Mouse (Mus musculus): ENCODE results near the gene Dynlt1b.
"Not testable (repeated sequence)": the region's sequence is repeated elsewhere in the genome, so short reads cannot be mapped to it uniquely, and the experiment has no call there.

Dynlt1b gene

DNA sequence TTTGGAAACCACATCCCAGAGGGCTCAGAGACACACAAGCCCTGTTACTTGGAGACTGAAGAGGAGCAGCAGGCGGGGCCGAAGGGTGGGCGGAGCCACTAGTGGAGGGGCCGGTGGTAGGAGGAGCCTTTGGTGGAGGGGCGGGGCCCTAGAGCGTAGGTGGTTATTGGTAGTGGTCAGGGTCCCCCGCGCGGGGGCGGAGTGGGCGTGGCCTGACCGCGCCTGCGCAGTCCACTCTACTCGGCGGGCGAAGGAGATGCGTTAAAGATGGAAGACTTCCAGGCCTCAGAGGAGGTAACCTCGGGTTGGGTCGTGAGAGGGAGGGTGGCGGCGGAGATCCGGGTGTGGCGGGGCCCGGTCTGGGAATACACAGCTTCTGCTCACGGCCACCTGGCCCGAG, at the start of gene Dynlt1b:
Dynlt1b (plus strand) TSS at position 168 of the 400 bp plus-strand sequence.
- DNase-seq (ENCODE audit: low spot score in 2 of 2) = peak; percentile 100

DNA sequence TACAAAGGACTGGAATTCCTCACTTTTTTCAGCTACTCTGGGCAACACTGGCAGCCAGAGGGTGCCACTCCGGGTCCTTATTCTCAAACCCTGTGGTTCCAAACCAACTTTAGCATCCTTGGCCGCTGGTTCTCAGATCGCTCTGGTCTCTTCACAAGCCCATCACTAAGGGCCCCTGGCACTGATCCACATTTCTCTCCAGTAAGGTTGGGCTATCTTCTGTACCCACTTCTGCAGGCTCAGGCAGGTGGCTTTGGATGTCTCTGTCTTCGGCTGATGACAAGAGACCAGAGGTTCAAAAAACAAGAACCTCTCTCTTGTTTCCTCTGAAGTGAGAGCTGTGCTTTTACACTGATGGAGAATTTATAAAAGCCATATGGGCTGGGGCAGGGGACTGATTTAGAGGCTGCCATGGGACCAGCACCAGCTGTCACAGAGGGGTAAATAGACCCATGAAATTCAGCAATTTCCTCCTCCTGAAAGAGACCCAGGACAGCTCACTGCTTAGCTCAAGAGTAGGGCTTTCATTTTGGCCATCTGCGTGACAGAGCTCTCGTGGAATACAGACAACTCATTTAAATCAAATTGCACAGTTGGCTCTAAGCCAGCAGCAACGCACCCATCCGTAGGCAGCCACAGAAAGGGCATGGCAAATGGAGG, 49.6 kb upstream of the Dynlt1b start:
- DNase-seq (ENCODE audit: low spot score in 2 of 2) = not testable (repeated sequence)

DNA sequence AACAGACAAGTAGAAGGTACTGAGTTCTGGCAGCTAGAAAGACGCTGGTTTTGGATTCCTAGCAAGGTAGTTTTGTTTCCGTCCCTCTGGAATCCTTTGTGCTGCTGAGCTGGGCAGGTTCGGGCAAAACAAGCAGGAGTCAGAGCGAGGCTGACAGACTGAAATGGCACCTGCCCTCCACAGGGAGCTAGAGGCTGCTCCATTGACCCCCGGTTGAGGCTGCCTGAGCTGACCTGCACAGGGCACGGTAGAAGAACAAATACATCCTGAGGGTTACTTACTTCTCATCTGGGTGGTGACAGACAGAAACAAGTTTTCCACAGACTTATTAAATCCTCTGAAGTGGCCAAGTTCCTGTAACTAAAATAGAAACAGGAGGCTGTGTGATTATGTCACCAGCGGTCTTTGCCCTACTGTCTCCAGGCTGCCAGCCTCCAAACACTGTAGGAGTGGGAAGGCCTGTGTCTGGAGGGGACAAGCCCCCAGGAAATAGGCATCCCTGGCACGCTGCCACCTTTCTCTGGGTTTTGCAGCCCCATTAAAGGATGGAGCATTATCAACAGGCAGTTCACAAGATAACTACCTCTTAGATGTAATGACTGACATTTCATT, 48.7 kb upstream of the Dynlt1b start:
- DNase-seq (ENCODE audit: low spot score in 2 of 2) = not testable (repeated sequence)

DNA sequence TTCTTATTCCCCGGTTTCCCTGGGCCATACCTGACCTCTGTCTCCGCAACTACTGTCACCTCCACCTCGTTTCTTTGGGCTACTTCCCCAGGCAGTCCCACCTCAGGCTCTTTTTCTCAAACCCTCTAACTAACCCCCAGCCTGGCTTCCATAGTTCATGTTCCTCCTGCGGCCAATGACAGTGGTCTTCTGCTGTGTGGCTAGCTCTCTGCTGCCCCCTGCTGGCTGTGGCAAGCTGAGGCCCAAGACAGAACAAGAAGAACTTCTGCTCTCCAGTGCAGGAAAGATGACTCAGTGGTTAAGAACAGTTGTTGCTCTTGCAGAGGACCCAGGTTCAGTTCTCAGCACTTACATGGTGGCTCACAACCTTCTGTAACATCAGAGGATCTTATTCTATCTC, 43.0 kb upstream of the Dynlt1b start:
- not testable (repeated sequence) for DNase-seq (ENCODE audit: low spot score in 2 of 2)

DNA sequence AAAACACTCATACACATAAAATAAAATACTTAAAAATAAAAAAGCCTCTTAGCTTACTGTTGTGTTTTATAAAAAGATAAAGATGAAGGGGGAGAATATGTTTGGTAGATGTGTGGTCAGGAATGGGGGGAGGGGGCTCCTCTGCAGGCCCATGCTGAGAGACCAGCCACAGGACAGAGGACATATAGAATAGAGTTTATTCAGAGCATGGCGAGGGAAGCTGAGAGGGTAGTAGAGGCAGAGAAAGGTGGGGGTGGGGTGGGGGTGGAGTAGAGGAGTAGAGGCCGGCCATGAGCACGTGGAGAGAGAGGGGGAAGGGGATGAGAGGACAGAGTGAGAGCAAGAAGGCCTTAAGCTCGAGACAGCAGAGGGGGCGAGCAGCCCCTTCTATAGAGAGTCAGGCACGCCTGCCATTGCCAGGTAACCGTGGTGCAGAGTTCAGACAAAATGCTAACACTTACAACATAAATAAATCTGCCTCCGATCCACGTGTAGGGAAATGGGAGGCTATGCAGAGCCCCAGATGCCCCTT, 42.5 kb upstream of the Dynlt1b start:
- not testable (repeated sequence) for DNase-seq (ENCODE audit: low spot score in 2 of 2)

DNA sequence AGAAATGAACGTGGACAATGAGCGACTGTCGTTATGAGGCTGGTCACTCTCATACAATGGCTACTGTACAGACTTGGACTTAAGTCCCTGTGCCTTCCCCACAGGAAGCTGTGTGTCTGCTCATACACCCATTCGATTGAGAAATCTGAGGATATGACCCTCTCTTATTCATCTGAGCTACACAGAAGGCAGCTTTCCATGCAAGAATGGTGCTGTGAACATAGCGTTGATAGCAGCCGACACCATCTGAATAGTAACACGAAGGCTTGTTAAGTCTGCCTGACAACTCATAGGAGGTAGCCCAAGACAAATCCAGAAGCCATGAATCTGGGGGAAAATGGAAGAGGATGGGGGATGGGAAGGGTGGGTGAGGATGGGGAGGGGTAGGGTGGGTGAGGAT, 40.4 kb upstream of the Dynlt1b start:
- not testable (repeated sequence) for DNase-seq (ENCODE audit: low spot score in 2 of 2)

DNA sequence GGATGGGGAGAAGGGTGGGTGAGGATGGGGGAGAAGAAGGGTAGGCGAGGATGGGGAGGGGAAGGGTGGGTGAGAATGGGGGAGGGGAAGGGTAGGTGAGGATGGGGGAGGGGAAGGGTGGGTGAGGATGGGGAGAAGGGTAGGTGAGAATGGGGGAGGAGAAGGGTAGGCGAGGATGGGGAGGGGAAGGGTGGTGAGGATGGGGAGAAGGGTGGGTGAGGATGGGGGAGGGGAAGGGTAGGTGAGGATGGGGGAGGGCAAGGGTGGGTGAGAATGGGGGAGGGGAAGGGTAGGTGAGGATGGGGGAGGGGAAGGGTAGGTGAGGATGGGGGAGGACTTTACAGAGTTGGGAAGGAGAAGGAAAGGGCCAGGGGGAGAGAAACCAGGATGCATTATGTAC, 39.2 kb upstream of the Dynlt1b start:
- not testable (repeated sequence) for DNase-seq (ENCODE audit: low spot score in 2 of 2)

DNA sequence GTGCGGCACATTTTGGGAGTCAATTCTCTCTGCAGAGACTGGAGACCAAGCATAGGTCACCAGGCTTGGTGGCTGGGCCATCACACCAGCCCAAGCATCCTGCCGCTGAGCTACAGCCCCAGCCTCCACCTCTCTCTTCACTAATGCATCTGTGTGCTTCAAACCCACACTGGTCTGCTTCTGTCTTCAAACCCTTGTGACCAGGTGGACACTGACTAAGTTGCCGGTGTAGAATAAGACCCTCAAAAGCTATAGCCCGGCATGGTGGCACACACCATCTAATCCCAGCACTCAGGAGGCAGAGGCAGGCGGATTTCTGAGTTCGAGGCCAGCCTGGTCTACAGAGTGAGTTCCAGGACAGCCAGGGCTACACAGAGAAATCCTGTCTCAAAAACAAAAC, 38.2 kb upstream of the Dynlt1b start:
- peak in 1 of 2 experiments; percentile 26 for DNase-seq (ENCODE audit: low spot score in 2 of 2)

DNA sequence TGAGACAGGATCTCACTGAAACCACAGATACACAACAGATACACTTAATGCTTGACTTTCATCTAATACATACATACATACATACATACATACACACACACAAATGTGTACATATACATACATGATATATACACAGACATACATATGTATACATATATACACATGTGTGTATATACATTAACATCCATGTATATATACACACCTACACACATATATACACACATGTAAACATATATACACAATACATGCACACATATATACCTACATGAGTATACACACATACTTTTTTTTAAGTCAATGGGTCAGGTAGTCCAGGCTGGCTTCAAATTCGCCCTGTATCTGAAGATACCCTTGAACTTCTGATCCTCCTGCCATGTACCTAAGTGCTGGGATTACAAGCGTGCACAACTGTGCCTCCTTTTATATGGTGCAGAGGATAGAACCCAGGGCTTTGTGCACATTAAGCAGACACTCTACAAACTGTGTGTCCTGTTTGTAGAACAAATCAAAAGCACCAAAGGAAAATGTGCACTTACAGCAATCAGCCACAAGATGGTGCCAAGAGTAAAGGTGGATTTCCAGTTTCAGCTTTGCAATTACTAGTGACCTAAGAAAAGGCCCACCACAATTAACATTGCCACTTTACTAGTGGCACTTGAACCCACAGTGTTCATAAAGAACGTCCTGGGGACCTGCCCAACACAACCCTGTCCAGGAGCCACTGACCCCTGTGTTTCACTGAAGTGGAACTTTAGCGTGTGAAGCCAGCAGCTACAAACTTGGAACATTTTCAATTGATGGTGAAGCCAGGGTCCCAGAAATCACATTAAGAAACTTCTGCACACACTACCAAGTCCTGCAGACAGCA, 37.2 kb upstream of the Dynlt1b start:
- not testable (repeated sequence) for DNase-seq (ENCODE audit: low spot score in 2 of 2)

DNA sequence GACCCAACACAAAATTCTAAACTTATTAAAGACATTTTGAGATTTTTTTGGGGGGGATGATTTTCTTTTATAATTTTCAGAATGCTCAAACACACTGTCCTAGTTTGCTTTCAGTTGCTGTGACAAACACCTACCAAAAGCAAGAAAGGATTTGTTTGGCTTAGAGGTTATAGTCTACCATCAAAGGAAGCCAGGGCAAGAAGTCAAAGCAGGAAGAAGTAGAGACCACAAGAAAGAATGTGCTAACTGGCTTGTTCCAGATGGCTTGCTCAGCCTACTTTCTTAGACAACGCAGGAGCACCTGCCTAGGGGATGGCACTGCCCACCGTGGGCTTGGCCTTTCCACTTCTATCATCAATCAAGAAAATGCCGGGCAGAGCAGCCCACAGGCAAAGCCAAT, 31.8 kb upstream of the Dynlt1b start:
- not testable (repeated sequence) for DNase-seq (ENCODE audit: low spot score in 2 of 2)

DNA sequence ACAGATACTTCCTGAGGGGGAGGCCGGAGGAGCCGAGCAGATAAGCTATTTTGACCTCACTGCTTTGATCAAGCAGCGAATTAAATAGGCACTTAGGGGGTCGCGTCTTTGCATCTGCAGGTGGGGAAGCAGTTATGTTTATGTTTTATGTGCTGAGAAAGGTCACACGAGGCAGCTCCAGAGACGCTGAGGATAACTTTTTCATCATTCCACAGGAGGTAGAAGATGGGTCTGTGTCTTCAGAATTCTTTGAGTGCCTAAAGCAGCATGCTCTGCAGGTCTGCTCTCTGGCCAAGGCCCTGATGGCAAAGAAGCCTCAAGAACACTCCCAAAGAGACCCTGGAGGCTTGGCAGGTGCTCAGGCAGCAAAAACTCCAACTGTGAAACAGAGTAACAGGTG, 31.1 kb upstream of the Dynlt1b start:
- not testable (repeated sequence) for DNase-seq (ENCODE audit: low spot score in 2 of 2)

DNA sequence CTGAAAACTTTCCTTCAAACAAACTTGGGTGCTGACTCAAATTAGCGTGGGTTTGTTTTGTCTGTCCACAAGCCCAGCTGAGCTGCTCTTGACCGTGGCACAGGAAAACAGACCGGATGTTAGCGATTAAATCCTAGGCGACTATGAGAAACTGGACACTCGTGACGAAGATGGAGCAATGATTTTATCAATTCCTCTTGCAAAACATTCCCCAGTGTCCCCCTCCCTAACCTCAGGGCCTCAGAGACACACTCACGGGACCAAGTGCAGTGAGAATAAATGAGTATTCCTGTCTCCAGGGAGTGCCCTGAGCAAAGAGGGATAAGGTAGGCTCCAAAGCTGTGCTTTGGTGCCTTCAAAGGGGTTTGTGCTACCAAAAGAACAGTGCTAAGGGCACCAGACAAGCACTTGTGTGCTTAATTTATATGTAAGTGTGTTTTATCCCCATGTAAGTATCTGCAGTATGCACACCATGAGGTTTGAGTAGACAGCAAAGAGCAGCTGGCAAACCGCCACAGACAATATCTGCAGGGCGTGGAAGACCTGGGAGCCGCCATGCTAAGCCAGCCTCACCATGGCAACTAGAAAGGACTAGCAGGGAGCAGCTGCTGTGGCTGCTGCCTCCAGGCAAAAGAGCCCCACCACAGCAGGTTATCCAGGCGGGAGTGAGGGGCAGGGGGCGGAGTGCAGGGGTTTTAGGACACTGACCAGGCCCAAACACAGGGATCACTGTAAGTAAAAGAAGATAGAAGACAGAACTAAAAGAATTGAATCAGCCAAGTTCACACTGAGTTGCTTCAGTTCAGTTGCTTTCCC, 30.4 kb upstream of the Dynlt1b start:
- peak; percentile 40 to 41 for DNase-seq (ENCODE audit: low spot score in 2 of 2)

DNA sequence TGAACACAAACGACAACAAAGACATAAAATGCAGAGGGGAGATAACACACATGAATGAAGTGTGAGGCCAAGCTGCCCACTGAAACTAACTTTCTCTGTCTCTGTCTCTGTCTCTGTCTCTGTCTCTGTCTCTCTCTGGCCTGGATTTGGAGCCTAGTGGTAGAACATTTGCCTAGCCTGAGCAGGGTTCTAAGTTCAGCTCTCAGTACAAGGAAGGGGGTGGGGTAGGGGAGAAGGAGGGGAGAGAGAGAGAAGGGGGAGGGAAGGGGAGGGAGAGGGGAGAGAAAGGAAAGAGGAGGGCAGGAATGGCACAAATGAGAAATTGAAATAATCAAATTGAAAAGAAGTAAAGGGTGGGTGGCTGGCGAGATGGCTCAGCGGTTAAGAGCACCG, 29.8 kb upstream of the Dynlt1b start:
- DNase-seq (ENCODE audit: low spot score in 2 of 2) = not testable (repeated sequence)

DNA sequence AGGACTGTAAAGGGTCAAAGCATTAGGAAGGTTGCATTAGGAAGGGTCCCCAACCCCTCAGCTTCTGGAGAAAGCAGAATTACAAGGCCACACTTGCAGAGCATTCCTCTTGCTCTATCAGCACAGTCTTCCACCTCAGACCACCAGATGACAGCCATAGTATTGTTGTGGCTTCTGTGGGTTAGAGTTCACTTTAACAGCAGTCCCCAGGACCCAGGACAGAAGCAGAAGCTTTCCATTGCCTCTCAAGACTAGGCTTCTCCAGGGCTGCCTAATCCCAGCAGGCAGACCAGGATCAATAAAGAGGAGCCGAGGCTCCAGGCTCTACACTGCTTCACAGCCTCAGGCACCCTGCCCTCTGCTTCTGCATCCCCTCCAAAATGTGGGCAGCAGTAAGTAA, 25.4 kb upstream of the Dynlt1b start:
- not testable (repeated sequence) for DNase-seq (ENCODE audit: low spot score in 2 of 2)

DNA sequence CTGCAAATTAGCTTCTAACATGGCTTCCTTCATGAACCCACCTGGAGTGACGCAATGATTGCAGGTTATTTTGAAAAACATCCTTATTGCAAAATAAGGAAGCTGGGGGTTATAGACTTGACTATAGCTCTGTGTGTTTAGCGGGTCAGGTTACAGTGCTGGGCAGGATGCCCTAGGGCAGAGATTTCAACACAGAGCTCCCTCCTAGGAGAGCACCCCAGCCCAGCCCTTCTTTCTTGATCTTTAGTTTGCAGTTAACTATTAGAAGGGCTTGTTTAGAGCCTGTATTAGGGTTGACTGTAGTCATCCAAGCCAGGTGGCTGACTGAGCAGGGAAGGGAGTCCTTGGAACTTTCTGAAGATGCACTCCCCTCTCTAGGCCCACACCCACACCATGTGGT, 22.9 kb upstream of the Dynlt1b start:
- not testable (repeated sequence) for DNase-seq (ENCODE audit: low spot score in 2 of 2)

DNA sequence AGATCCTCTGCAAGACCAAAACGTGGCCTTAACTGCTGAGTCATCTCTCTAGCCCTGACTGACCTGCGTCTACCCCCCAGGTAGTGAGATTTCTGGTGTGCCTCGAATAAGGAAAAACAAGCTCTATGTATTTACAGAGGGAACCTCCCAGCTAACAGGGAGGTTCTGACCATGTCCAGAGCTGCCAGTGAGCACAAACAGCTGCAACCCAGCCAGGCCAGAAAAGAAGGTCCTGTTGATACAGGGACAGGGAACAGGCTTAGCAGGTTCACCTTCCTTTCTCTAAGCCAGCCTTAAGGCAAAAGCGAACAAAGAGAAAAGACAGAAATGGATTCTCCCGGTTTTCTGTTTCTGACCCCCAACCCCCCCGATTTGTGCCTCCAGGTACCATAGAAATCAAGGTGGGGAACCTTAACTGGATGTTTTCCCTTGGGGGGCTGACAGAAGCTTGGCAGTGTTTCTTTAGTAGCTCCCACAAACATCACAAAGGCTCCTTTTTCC, 19.1 kb upstream of the Dynlt1b start:
- DNase-seq (ENCODE audit: low spot score in 2 of 2) = not testable (repeated sequence)

DNA sequence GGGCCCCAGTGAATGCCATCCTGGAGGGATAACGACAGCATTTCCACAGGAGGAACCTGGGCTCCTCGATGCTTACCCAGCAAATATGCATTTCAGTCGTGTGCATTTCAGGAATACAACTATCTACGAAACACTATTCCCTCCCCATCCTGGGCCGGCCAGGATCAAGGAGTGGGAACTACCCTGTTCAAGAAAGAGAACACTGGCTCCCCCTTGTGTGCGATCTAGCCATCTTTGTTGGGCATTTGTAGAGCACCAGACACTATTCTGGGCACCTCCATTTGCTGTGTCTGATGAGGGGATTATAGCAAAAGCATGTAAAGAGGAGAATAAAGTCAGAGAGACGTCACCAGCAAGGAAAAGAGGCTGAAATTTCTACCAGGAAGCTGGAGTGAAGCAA, 12.8 kb upstream of the Dynlt1b start:
- not testable (repeated sequence) for DNase-seq (ENCODE audit: low spot score in 2 of 2)

DNA sequence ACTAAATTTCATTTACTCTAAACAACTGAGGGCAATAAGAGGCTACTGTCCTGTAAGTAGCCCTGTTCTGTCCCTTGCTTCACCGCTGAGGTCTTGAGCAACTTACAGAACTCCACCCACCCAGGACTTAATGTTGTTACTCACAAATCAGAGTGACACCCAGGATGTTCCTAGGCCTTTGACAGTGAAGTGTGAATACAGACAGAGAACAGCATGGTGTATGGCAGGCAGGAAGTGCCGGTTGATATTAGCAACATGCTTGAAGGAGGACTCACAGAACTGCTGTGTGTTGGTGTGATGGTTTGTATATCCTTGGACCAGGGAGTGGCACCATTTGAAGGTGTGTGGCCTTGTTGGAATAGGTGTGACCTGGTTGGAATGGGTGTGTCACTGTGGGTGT, 9.4 kb upstream of the Dynlt1b start:
- not testable (repeated sequence) for DNase-seq (ENCODE audit: low spot score in 2 of 2)

DNA sequence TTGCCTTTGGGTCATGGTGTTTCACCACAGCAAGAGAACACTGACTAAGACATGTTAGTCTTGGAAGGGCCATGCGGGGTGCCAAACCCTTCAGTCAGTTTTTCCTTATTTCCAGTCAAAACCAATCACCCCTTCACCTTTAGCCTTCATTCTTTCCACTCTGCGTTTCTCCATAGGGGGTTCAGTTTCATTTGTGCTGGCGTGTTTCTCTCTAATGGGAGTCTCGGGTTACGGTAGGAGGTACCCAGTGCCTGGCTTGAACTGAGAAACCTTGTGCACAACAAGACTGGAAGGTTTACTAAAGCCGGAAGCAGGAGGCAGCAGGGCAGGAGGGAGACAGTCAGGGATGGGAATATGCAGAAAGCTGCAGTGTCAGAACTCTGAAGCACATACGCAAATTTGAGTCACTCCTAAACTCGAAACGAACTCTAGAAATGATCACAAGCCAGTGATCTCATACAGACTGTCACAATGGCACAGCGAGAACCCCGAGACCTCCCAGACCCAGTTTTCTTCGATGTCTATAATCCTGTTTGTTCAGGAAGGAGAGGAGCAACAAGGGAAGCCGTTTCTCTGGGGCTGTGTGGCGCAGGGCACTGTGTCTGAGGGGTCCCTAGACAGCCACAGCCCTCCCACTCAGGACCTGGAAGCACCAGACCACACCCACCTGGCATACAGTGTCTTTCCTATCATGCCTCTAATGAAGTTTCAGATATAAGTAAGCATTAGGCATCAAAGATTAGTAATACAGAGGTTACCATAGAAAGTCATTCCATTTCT, 8.2 kb upstream of the Dynlt1b start:
- not testable (repeated sequence) for DNase-seq (ENCODE audit: low spot score in 2 of 2)

DNA sequence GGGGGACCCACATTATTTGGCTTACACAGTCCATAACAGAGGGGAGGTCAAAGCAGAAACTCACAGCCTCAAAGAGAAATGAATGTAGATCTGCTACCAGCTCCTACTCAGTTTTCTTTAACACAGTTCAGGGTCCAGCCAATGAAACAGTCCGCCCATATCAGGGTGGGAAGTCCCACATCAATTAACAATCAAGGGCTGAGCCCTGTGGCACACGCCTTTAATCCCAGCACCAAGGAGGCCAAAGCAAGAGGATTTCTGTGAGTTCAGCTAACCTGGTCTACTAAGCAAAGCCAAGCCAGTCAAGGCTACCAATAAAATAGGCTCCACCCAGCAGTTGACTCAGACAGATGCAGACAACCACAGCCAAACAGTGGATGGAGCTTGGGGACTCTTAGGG, 7.5 kb upstream of the Dynlt1b start:
- DNase-seq (ENCODE audit: low spot score in 2 of 2) = not testable (repeated sequence)

Measured in right cerebral cortex, postnatal 10 days (tissue).